Mouse (Mus musculus) ES-Bruce4 (cell line): ENCODE data around the gene Spsb1.

ENCODE experiments used
- CTCF ChIP-seq: IDR thresholded peaks from one replicate; pipeline ENCODE4 v1.8.1; 2011; ENCODE audit warnings: low read depth, low read length
- POLR2A ChIP-seq: IDR thresholded peaks from one replicate; pipeline ENCODE4 v1.8.1; 2011; ENCODE audit warnings: low read length; ENCODE audit not compliant: insufficient read depth

DNA sequence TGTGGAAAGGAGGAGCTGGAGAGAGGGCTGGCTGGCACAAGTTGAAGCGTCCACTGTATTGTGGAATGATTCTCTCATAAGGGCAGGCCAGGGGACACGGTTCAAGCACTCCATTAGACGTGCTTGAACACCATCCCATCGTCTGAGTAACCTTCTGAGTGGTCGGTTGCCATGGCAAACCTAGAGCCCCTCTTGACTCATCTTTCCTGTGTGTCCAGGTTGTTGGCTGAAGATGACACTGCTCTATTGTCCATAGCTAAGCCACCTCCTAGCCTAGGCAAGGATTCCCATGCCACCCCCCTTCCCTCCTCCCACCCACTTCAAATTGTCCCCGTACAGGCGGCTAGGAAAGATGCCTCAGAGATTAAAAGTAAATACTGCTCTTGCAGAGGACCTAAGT lies 45.9 kb downstream of the Spsb1 start:
- no peak for TF ChIP-seq CTCF
- TF ChIP-seq POLR2A = no peak
